Mouse (Mus musculus): ENCODE results near the gene Ugt2b37. TPM values are rescaled to one million over a fixed set of nuclear protein-coding genes. Genes with fewer than 3 reads are reported as not detected.

The Ugt2b37 gene
- polyA plus RNA-seq (2017; shearing (Covaris generic)): 1 to 10 TPM in 1 of 2 experiments, under 1 TPM in 1; 0.19 to 1.2 TPM

GRCm38 (mm10) chr5:87254676-87255075 is at the start of gene Ugt2b37:
Gene Ugt2b37, minus strand, starts transcription at chr5:87254804.

Other genes starting within 250 kb of the Ugt2b37 start
- under 1 TPM; 0.46 to 0.72 TPM for gene Ugt2b36, start 162.2 kb downstream of the Ugt2b37 start, polyA plus RNA-seq (2017; shearing (Covaris generic))
- under 1 TPM; 0.10 to 0.23 TPM for gene Ugt2b5, start 114.5 kb downstream of the Ugt2b37 start, polyA plus RNA-seq (2017; shearing (Covaris generic))
- gene Ugt2a3, start 82.4 kb upstream of the Ugt2b37 start, polyA plus RNA-seq (2017; shearing (Covaris generic)): under 1 TPM in 1 of 2 experiments, not detected in 1; 0.87 TPM
- gene Ugt2b38, start 169.4 kb upstream of the Ugt2b37 start, polyA plus RNA-seq (2017; shearing (Covaris generic)): not detected
- gene Ugt2a2, start 227.5 kb upstream of the Ugt2b37 start, polyA plus RNA-seq (2017; shearing (Covaris generic)): not detected
- not detected for gene Gm43638, start 232.0 kb upstream of the Ugt2b37 start, polyA plus RNA-seq (2017; shearing (Covaris generic))
- gene Ugt2a1, start 236.1 kb upstream of the Ugt2b37 start, polyA plus RNA-seq (2017; shearing (Covaris generic)): not detected